8 mouse cellular contexts compared by ENCODE assay signal in the genomic region with DNA sequence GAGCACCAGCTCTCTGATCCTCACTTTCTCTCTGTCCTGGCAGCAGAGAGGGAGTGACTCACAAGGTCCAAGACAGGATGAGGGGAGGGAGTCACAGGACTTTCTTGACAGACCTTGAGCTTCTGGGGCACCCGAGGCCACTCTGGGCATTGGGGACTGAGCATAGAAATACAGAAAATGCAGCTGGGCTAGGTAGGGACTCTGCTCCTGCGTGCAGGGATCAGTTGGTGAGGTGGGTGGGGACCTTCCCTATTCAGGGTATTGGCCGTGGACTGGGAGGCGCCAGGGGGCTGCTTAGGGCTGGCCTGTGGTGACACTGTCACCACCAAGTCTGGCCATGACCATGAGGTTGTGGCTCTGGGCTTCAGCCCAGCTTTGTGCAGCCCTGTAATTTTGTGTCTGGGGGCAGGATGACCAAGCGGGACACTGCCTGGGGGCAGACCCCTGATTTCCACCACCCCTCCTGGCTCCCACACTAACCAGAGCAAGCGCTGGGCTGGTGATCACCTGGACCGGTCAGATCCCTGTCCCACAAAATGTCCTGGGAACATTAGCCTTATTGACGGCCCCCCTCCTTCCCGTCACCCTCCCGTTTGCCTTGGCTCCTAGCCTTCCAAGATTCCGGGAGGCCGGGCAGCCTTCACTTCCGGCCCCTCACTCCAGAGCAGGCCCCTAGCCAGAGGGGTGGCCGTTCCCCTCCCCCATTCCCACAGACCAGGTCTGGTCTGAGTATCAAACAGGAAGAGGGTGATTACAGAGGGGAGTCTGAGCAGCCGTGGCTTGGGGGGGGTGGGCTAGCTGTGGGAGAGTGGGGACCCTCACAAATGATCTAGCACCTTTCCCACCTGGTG. TPM values are rescaled to one million over a fixed set of nuclear protein-coding genes. Genes with fewer than 3 reads are reported as not detected.
A peak's percentile ranks its signal among the peaks of the same experiment; 100 is the strongest.
DNase-seq lines count a peak whose midpoint lies in the region; ATAC-seq and TF ChIP-seq lines count a peak whose summit lies in the region.

No protein-coding gene starts in this region.

- WGBS in lung, postnatal 0 days, result 17% methylated on average over 15 of the region's 15 CpGs

- H3K27me3 ChIP-seq in lung, postnatal 0 days (replicated peaks; ENCODE audit: insufficient read depth, low read length), result 0 out of 2 replicates have a peak, but pooled peaks cover 5% of the 10 kb centered on the region

- H3K9ac ChIP-seq in lung, postnatal 0 days (replicated peaks; ENCODE audit: low read depth), result no peak overlapping the region; the same call in 1 of the 2 replicates

- H3K9me3 ChIP-seq in lung, postnatal 0 days (ENCODE audit: low read length), result no peaks in the 10 kb centered on the region

- H3K4me2 ChIP-seq in lung, postnatal 0 days (replicated peaks; ENCODE audit: low read depth, low read length), result peak overlapping the region; percentile 33; the same call in 1 of the 2 replicates

- peak; percentile 48 for DNase-seq in cerebellum, adult 9-11 months
- DNase-seq in cerebellum, adult 11-12 months, result no peak
- peak; percentile 65 to 79 for DNase-seq in heart, adult 18-20 months
- DNase-seq in kidney, adult 18-20 months, result peak; percentile 32
- DNase-seq in lung, postnatal 0 days (ENCODE audit: low spot score), result peak; percentile 43
- no peak for DNase-seq in thymus, postnatal 14 days
- DNase-seq in frontal cortex, postnatal 36 days (ENCODE audit: low spot score in 2 of 2), result no peak
- no peak for DNase-seq in layer of hippocampus, adult 8-10 months (ENCODE audit: low spot score in 2 of 2)

- no peak for TF ChIP-seq EP300 in lung, postnatal 0 days (IDR thresholded peaks at IDR 0.05)

- H3K4me1 ChIP-seq in lung, postnatal 0 days (ENCODE audit: insufficient read depth, low read depth, low read length), result peaks cover 15% of the 10 kb centered on the region; the same call in 1 of the 2 replicates

- peak; percentile 44; the same call in 1 of the 2 replicates for ATAC-seq in lung, postnatal 0 days

- no peak overlapping the region for H3K4me3 ChIP-seq in lung, postnatal 0 days (ENCODE audit: low read depth, low read length)

- TF ChIP-seq CTCF in lung, postnatal 0 days (IDR thresholded peaks at IDR 0.05), result no peak

- no peaks in the 10 kb centered on the region for H3K36me3 ChIP-seq in lung, postnatal 0 days (ENCODE audit: insufficient read depth, low read length)

- H3K27ac ChIP-seq in lung, postnatal 0 days (ENCODE audit: low read length), result peak overlapping the region; percentile 20; the same call in 1 of the 2 replicates

RNA-seq across cellular contexts. Expression of a gene that starts 5.1 kb away (rescaled TPM):
- 10 to 100 TPM; 37.1 to 38.2 TPM for total RNA-seq in heart, adult 18-20 months (2021)
- polyA plus RNA-seq in lung, postnatal 0 days (2015; fragmentation: Nextera tagmentation; extraction: Ambion mirVana), result 10.4 and 10.5 TPM in 2 replicates
- total RNA-seq in layer of hippocampus, adult 8-10 months (2022), result 100 to 1,000 TPM; 146 to 169 (median 150) TPM

Comparison
In these comparisons a context has a peak if more than half of its experiments do, and no peak if none do; other contexts are left out.
1. DNase-seq: peak in cerebellum, adult 9-11 months (single experiment), heart, adult 18-20 months (2 of 2), kidney, adult 18-20 months (single experiment) and lung, postnatal 0 days (single experiment); none in cerebellum, adult 11-12 months (single experiment), thymus, postnatal 14 days (single experiment), frontal cortex, postnatal 36 days (0 of 2) and layer of hippocampus, adult 8-10 months (0 of 2).